Mouse (Mus musculus) cerebellum, adult 9-11 months (tissue): ENCODE results near the gene Clec4n.
"Not testable (repeated sequence)": the region's sequence is repeated elsewhere in the genome, so short reads cannot be mapped to it uniquely, and the experiment has no call there.

Experiments used
- DNase-seq: peaks from one replicate; pipeline ENCODE4 v3.0.0; 2022

The Clec4n gene

DNA sequence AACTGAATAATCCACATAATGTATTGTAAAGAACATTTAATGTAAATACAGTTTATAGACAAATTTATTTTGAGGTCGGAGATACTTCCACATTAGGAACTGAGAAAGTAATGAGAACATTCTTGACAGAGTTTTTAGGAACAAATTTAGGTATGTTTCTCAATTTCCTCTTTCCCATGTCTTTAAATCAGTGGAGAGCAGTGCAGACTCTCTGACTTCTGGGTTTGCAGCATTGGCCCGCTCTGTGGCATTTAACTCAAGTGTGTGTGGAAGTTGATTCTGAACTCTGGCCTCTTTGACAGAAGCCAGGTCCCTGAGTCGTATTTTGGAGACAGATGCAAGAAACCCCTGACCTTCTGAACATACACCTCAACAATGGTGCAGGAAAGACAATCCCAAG, at the start of gene Clec4n:
TSS of gene Clec4n (plus strand) at position 200 of the 400 bp plus-strand sequence.
- DNase-seq: no peak

- not testable (repeated sequence) for DNase-seq
Measured at GRCm38 (mm10) chr6:123184862-123185261, 44.8 kb upstream of the Clec4n start.

DNA sequence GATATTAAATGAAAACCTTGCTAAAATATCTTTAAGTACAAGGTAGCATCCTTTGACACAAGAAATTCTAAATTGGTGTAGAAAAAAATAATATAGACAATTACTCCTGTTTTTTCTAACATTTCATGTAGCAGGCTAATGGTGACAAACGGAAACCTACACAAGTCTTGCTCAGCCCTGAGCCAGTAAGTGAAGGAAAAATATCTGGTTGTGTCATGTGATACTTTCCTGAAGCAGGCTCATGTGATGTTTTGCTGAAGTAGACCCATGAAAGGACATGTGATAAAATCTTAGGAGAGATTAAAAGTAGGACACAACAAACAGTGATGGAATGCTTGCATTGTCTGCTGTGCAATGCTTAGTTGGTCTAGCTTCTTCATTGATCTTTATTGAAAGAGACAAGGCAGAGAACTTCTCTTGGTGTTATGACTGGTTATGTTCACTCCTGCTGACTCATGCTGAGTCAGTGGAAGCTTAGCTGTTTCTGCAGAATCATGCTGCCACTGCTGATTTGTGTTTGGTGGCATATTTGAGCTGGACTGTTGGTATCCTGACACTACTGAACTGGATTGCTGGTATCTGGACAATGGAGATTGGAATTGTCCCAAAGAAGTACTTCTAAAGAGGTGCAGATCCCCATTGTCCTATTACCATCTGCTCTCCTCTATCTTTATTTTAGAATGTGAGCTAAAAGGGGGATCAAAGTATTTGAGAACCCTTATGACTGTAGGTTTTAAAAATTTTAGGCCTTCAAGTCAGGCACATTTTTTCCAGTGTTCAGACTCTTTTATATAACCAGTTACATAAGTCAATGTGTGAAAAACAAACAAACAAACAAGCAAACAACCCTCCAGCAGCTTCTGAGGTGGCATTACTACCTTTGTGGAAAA, 22.2 kb upstream of the Clec4n start:
- DNase-seq: no peak

DNA sequence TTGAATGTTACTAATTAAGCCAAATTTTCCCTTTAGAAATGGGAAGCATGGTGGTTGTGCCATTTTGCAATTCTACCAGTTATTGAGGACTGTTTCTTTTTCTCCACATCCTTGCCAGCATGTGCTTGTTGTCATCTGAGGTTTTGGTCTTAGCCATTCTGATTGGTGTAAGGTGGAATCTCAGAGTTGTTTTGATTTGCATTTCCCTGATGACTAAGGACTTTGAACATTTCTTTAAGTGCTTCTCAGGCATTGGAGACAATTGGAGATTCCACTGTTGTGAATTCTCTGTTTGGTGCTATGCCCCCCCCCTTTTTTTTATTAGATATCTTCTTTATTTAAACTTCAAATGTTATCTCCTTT, 21.6 kb upstream of the Clec4n start:
- DNase-seq: not testable (repeated sequence)

- no peak for DNase-seq
Measured at GRCm38 (mm10) chr6:123211726-123212125, 17.9 kb upstream of the Clec4n start.

- DNase-seq: no peak
Measured at GRCm38 (mm10) chr6:123227519-123228166, 2.0 kb upstream of the Clec4n start.

DNA sequence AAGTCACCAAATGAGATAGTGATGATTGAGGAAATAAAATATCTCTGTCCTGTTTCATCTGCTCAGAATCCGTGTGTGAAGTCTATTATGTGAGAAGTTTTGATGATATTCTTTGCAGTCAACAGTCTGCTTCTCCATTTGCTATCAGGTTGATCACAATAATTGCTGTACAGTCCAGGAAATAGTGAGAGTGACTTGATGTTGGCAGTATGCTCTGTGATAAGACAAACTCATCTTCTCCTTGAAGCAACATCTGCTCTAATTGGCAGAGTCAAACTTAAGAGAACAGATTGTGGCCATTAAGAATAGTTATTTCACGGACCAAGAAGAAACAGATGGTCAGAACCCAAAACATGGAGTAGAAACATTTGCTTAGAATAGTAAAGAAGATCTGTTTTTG, 1.5 kb downstream of the Clec4n start:
- DNase-seq: no peak

DNA sequence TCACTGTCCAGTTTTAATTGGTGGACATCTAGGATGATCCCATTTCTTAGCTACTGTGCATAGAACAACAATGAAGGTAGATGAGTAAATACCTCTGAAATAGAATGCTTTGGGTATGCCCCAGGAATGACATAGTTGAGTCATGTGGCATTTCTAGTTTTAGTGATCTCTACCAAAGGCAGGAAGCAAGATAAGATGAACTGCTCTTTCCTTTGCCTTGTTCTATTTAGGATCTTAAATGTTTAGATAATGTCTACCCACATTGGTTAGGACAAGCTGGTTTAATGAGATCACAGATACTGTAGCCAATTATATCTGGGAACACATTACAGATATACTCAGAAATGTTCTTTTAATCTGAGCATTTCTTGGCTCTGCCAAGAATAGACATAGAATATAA, 7.9 kb downstream of the Clec4n start:
- no peak for DNase-seq

- DNase-seq: no peak
Measured at GRCm38 (mm10) chr6:123244201-123244600, 14.6 kb downstream of the Clec4n start.

DNA sequence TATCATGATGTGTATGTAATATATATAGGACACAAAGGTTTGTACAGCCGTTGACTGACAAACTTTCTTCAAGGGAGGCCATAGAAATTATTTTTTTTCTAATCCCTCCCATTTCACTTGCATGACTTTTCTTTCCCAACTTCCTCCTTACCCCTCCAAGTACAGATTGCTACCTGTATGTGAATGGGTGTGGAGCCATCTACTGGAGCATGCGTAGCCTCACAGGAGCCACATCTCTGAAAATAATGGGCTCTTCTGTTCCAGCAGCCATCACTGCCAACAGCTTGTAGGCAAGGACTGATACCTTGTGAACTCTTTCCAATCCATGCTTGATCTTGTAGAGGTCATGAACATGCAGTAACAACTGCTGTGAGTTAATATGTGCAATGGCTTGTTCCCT, 19.2 kb downstream of the Clec4n start:
- not testable (repeated sequence) for DNase-seq

- DNase-seq: no peak
Measured at GRCm38 (mm10) chr6:123252735-123253134, 23.1 kb downstream of the Clec4n start.

- no peak for DNase-seq
Measured at GRCm38 (mm10) chr6:123258946-123259345, 29.3 kb downstream of the Clec4n start.

GRCm38 (mm10) chr6:123259889-123260603, 30.4 kb downstream of the Clec4n start:
- no peak for DNase-seq

- no peak for DNase-seq
Measured at GRCm38 (mm10) chr6:123260868-123261267, 31.2 kb downstream of the Clec4n start.

DNA sequence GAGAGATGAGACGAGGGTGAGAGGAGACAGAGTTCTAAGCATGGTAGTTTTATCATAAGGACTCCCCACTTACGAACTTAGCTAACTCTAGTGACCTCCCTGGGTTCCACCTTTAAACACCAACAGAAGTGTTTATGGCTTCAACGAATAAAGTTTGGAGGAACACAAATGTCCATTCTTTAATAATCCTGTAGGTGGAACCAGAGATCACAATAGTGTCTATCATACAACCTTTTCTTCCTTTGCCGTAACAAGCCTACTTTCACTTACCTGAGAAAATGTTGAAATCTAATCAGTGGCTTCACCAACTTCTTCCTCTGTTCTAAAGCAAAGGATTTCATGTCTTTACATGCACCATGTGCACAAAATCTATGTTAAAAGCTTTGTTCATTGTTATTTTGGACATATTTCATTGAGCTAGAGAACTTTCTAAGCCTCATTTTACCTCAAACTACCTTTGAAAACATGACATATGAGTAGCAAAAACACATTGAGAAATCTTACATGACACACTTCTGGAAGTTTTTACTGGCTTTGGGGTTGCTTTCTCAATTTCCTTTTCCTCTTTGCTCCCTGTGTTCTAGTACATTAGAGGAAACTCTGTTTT, 32.0 kb downstream of the Clec4n start, which contains the start of gene Clec4d:
TSS of gene Clec4d (plus strand) at position 557 of the 607 bp plus-strand sequence.
- DNase-seq: no peak

- DNase-seq: no peak
Measured at GRCm38 (mm10) chr6:123264194-123264593, 34.6 kb downstream of the Clec4n start.

DNA sequence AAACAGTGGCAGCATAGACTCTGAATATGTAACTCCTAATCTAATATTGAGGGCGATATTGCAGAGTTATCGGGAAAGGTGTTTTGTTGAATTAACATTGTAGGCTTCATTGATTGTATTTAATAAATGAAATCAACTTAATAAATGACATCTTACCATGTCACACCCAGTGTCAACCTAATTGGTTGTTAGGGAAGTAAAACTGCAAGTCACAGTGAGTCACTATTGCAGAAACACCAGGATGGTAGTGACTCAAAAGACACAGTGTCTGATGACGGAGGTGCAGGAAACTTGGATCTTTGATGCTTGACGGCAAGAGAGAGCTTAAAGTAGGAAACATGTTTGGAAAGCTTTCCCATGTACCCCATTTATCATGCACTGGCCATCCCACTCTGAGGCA, 36.2 kb downstream of the Clec4n start:
- DNase-seq: no peak

DNA sequence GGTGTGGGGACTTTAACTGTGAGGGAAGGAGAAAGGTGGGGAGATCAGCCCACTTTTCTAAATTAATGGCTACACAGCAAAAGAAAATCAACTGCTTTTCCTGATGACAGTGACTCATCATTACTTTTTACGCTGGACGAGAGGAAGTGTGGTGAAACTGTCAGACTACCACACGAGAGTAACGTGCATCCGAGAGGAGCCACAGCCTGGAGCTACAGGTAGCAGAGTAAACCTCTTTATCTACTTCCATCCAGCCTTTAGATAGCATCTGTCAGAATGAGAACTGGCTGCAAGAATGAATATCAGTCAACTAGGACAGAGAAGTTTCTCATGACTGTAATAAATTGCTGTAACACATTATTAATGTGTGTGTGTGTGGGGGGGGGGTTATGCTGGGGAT, 37.3 kb downstream of the Clec4n start:
- DNase-seq: no peak

GRCm38 (mm10) chr6:123279443-123279842, 49.8 kb downstream of the Clec4n start:
- no peak for DNase-seq

DNA sequence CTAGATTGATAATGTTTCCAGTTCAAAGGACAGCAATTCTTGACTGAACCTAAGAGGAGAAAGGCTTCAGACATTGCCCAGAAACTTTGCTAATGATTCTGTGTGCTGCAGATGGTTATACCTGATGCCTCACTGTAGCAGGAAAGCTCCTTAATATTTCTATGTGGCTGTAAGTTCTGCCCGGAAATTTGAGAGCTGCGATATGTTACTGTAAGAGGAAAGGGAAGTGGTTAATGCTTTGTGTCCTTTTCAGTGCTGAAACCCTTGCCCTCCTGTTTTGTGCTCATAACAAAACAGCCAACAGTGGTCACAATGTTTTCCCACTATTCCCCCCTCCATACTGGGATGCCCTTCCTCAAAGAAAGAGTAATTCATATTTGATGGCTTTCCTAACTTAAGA, 56.7 kb downstream of the Clec4n start:
- DNase-seq: no peak

DNA sequence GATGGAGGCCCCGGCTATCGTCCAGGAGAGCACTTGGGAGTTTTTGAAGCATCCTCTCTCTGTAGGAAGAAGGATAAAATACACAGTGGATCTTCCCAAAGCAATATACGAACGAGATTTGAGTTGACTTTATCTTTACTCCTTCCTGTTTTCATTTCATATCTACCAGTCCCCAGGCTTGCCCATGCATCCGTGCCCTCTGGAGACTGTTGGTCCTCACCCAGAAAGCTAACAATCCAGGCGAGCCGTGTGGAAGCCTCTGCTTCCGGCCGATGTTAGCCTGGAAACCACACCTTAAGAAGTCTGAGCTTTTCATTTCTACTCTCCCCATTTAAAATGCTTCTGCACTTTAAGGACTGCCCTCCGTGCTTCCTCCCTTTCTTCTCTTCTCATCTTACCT, 59.3 kb downstream of the Clec4n start:
- DNase-seq: no peak

GRCm38 (mm10) chr6:123289753-123290152, 60.1 kb downstream of the Clec4n start, which contains the start of gene Clec4e:
TSS of gene Clec4e (minus strand) at chr6:123289870.
- no peak for DNase-seq
